Mouse (Mus musculus) brown adipose tissue, adult 24 weeks (tissue): ENCODE measurements around the gene Dach2. TPM values are rescaled to one million over a fixed set of nuclear protein-coding genes. Genes with fewer than 3 reads are reported as not detected.

ENCODE experiments used
- H3K27ac ChIP-seq: fragments of 200-500 bp; replicated peaks from 2 replicates; pipeline ENCODE4 v1.5.1; 2012; ENCODE audit warnings: low read depth, mild to moderate bottlenecking, low read length
- H3K4me1 ChIP-seq: fragments of 200-500 bp; 2 replicates; pipeline ENCODE4 v1.6.1; 2012; ENCODE audit warnings: low read length, mixed read lengths; ENCODE audit not compliant: control insufficient read depth, insufficient read depth, insufficient read length
- H3K4me3 ChIP-seq: fragments of 200-500 bp; 2 replicates; pipeline ENCODE4 v1.5.1; 2012; ENCODE audit warnings: low read depth, mild to moderate bottlenecking, low read length, moderate library complexity; ENCODE audit not compliant: insufficient read depth
- polyA plus RNA-seq: library from polyadenylated mRNA; stranded (reverse); fragments of >200 nt; gene quantifications from 2 replicates; pipeline ENCODE4 v1.2.4, GENCODE M21; 2012; ENCODE audit not compliant: missing spikeins, insufficient read depth, insufficient read length

Dach2 gene
- polyA plus RNA-seq, 1 experiment, result not detected

DNA sequence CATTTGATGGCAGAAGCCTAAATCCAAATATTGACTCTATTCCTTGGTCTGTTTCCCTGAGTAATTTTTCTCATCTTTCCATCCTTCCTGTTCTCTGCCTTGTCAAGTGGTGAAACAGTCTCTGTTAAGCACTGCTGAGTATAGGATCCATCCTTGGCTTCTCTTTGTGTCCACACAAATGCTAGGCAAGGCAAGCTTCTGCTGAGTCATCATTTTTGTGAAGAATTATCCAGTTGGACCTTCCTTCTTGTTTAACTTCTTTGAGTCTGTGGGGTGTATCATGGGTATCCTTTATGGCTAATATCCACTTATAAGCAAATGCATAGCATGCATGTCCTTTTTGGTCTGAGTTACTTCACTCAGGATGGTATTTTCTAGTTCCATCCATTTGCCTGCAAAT is 449.8 kb downstream of the Dach2 start:
- no peaks in the 10 kb centered on the region for H3K4me1 ChIP-seq
- no peak overlapping the region for H3K27ac ChIP-seq
- H3K4me3 ChIP-seq, result no peak overlapping the region

DNA sequence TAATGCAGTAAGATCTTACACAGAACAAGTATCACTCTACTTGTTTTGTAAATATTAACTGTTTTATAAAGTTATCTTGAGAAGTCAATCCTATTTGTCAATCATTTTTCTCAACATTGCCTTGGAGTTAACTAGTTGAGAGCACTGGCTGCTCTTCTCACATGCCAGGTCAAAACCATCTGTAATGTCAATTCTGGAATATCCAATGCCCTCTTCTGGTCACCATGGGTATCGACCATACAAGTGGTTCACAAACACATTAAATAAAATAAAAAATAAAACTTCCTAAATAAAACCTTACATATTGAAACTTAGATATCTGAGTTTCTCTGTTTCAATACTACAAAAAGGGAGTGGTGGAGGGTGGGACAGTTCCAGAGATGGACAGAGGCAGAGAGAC is 495.0 kb downstream of the Dach2 start:
- no peak overlapping the region for H3K27ac ChIP-seq
- H3K4me3 ChIP-seq, result no peak overlapping the region
- no peaks in the 10 kb centered on the region for H3K4me1 ChIP-seq

DNA sequence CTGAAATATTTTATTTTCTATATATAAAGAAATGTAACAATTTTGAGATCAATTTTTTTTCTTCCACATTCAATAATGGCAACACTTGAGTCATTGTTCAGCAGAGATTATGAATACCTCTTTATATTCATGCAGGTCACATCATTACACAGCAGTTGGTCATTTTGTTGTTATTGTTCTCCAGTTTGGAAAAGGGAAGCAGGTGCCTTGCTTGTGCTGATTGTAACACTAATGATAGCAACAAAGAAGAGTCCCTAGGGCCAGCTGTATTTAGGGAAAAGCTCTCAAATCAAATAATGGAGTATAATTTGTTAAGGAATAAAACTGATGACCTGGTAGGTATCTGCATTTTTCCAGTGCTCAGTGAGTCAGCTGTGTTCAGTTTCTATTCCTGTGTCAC is 513.1 kb downstream of the Dach2 start:
- Histone ChIP-seq H3K27ac (no peak overlapping the region), H3K4me3 (no peak overlapping the region), H3K4me1 (no peaks in the 10 kb centered on the region)

DNA sequence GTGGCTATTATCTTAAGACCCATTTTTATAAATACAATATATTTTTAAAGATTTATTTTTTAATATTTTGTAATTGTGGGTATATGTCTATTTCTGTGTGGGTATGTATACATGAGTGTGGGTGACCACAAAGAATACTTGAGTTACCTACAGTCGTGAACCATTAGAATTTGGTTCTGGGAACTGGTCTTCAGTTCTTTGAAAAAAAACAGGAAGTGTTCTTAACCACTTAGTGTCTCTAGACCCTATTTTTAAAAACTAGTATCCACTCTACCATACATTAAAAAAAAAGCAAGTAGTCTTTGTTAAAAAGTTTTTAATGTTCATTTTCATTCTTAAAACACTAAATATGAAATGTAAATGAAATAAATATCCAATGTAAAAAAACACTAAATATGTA is 529.5 kb downstream of the Dach2 start:
- H3K4me1 ChIP-seq, result no peaks in the 10 kb centered on the region
- H3K27ac ChIP-seq, result no peak overlapping the region
- no peak overlapping the region for H3K4me3 ChIP-seq

DNA sequence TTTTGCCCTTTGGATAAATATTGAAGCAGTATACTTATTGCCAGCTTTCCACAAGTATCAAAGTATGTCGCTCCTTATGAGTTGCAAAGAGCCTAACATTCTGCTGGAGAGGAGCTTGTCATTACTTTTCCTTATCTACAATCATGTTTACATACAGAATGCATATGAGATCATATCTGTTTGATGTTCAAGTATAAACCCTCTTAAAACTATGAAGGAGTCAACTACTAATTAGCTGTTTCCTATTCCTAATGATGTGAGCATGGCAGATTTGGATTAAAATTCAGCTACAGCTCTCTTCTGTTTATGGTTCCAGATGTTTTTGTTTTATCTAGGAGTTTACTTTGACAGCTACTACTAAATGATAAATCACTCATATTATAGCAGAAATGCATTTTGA is 535.8 kb downstream of the Dach2 start:
- no peak overlapping the region for H3K4me3 ChIP-seq
- no peaks in the 10 kb centered on the region for H3K4me1 ChIP-seq
- no peak overlapping the region for H3K27ac ChIP-seq

DNA sequence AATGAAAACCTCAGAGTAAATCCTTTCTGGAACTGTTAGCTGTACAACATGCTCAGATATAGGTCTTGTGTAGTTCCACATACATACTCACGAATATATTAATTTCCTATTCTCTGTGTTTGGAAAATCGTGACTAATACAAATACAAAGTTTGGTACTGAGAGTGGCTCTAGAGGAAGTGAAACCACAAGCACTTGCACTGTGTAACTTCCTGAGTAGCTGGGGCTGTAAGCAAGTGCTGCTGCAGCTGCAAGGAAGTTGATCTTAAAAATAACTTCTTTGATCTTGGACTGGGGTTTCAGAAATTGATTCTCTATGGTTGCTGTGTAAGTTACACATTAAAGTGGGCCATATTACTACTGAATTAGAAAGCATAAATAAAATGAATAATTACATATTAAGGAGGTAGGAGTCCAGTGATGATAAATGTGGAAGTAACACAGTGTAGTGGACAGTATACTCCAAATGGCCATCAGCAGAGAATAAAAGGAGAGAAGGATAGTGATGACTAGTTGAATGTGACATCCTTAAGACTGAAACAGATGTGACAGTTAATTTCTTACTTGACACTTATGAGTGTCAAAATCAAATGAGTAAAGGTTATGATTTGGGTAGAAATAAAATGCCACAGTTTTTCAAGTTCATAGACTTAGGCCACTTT is 570.7 kb downstream of the Dach2 start:
- Histone ChIP-seq H3K27ac (no peak overlapping the region), H3K4me1 (no peaks in the 10 kb centered on the region), H3K4me3 (no peak overlapping the region)

Other genes with a start within 250 kb of the Dach2 start
- 8.7 and 23.6 TPM in 2 replicates for gene Chm, start 112.0 kb upstream of the Dach2 start, polyA plus RNA-seq